In genomic region chr1:172423393-172423792, GRCm38 (mm10) we compare ENCODE assay signal across 1 mouse cellular context.
TF ChIP-seq lines count a peak whose summit lies in the region.

No protein-coding gene starts in this region.

TF ChIP-seq in MEL, 35 proteins besides CTCF, POLR2A, EP300 and RAD21 (continued from another document):
- no peak for TF ChIP-seq GABPA (IDR thresholded peaks at IDR 0.05; ENCODE audit: low read depth, low read length)
- TF ChIP-seq MYB (IDR thresholded peaks at IDR 0.05; ENCODE audit: low read depth, low read length), result no peak
- no peak for TF ChIP-seq NRF1 (IDR thresholded peaks at IDR 0.05; ENCODE audit: insufficient read depth, low read depth, low read length, poor library complexity, severe bottlenecking)
- TF ChIP-seq TCF12 (IDR thresholded peaks at IDR 0.05; ENCODE audit: low read depth, low read length), result no peak
- TF ChIP-seq MAX (IDR thresholded peaks at IDR 0.05; ENCODE audit: low read length), result no peak
- TF ChIP-seq KAT2A (conservative IDR thresholded peaks at IDR 0.05; ENCODE audit: low read depth, low read length), result no peak
- no peak for TF ChIP-seq ZMIZ1 (IDR thresholded peaks at IDR 0.05; ENCODE audit: low read depth, low read length)
TF ChIP-seq in MEL: peak in this region for 0.
